Mouse (Mus musculus) brain, embryonic 14.5 days (tissue): ENCODE measurements around the gene 9130023H24Rik.

Experiments
- CTCF ChIP-seq: fragments of 200-500 bp; IDR thresholded peaks from 2 replicates; pipeline ENCODE4 v1.5.1; 2012; ENCODE audit warnings: inconsistent platforms, mild to moderate bottlenecking, moderate library complexity, borderline replicate concordance; ENCODE audit not compliant: insufficient read depth, insufficient read length; ENCODE audit errors: extremely low read depth
- POLR2A ChIP-seq: fragments of 200-500 bp; IDR thresholded peaks from 2 replicates; pipeline ENCODE4 v1.6.1; 2012; ENCODE audit warnings: mild to moderate bottlenecking, inconsistent platforms, borderline replicate concordance; ENCODE audit not compliant: poor library complexity, insufficient read depth, insufficient read length, severe bottlenecking; ENCODE audit errors: extremely low read depth

DNA sequence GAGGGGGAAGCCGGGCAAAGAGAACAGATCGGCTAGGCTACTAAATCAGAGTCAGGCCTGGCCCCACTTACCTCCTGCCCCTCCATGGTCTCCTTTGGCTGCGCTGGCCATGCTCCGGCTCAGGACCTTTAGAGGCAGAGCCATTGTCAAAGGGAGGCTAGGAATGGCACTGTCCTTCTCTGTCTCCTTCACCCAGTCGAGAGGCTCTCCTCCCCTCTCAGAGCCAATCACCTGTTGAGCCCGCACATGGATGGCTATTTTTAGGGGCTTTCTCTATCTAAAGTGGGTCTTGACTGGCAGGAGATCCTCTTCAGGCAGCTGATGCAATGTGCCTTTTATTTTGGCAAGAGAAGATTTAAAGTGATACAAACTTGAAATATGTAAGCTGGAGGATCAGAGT is 31.7 kb downstream of the 9130023H24Rik start, which contains the start of gene Cox6a2:
- TF ChIP-seq POLR2A (no peak), CTCF (no peak)
